Mouse (Mus musculus): Measurements from ENCODE around the gene Olfr1311.
"Not testable (repeated sequence)": the region's sequence is repeated elsewhere in the genome, so short reads cannot be mapped to it uniquely, and the experiment has no call there.

Olfr1311 gene

GRCm38 (mm10) chr2:112024312-112024711, at the start of gene Olfr1311:
TSS of gene Olfr1311 (minus strand) at chr2:112024412.
- DNase-seq (ENCODE audit: inconsistent age in 2 of 2, low spot score in 1 of 2), result no peak

GRCm38 (mm10) chr2:112050138-112050537, 25.9 kb upstream of the Olfr1311 start, which contains the start of gene Olfr1312:
TSS of gene Olfr1312 (minus strand) at chr2:112050238.
- DNase-seq (ENCODE audit: inconsistent age in 2 of 2, low spot score in 1 of 2), result no peak

DNA sequence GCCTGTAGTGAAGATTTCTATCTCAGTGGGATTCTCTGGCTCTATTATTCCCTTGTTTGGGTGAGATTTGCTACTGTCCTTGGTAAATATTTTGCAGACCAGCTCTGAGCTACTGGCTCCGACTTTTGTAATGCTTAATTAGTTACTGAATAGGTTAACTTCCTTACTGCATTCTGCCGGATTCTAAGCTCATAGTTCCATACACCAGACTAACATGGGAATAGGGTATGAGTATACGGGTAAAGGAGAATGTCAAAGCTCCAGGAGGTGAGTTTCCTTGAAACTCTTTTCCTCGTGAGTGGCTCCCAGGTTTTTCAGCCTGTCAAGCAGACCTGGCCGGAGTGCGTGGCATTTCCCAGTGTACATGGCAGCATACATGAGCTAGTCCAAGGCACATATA, 2.8 kb upstream of the Olfr1311 start:
- DNase-seq (ENCODE audit: inconsistent age in 2 of 2, low spot score in 1 of 2), result not testable (repeated sequence)

GRCm38 (mm10) chr2:112014900-112015299, 9.3 kb downstream of the Olfr1311 start:
- no peak for DNase-seq (ENCODE audit: inconsistent age in 2 of 2, low spot score in 1 of 2)

GRCm38 (mm10) chr2:112012608-112013007, 11.6 kb downstream of the Olfr1311 start, which contains the start of gene Olfr1310:
TSS of gene Olfr1310 (minus strand) at chr2:112012708.
- no peak for DNase-seq (ENCODE audit: inconsistent age in 2 of 2, low spot score in 1 of 2)

GRCm38 (mm10) chr2:111990181-111990580, 34.0 kb downstream of the Olfr1311 start, which contains the start of gene Olfr1309:
TSS of gene Olfr1309 (minus strand) at chr2:111990281.
- no peak for DNase-seq (ENCODE audit: inconsistent age in 2 of 2, low spot score in 1 of 2)

Data from adrenal gland, adult (tissue).